Mouse (Mus musculus) olfactory bulb, adult 2 months (tissue): ENCODE results near the gene Pde5a. TPM values are rescaled to one million over a fixed set of nuclear protein-coding genes. Genes with fewer than 3 reads are reported as not detected.

ENCODE experiments used
- H3K27ac ChIP-seq: fragments of 200-500 bp; 2 replicates; pipeline ENCODE4 v1.5.1; 2012; ENCODE audit warnings: low read depth, low read length; ENCODE audit not compliant: insufficient read depth
- H3K4me1 ChIP-seq: fragments of 200-500 bp; 2 replicates; pipeline ENCODE4 v1.6.1; 2012; ENCODE audit warnings: low read length; ENCODE audit not compliant: control insufficient read depth, insufficient read depth
- H3K4me3 ChIP-seq: fragments of 200-500 bp; 2 replicates; pipeline ENCODE4 v1.5.1; 2012; ENCODE audit warnings: mild to moderate bottlenecking, low read depth, low read length, moderate library complexity; ENCODE audit not compliant: insufficient read depth
- CTCF ChIP-seq: fragments of 200-500 bp; IDR thresholded peaks from 2 replicates; pipeline ENCODE4 v1.5.1; 2012; ENCODE audit warnings: low read depth, mild to moderate bottlenecking, low read length, moderate library complexity; ENCODE audit not compliant: insufficient read depth
- POLR2A ChIP-seq: fragments of 200-500 bp; IDR thresholded peaks from 2 replicates; pipeline ENCODE4 v1.6.1; 2012; ENCODE audit warnings: mild to moderate bottlenecking, low read depth, low read length, moderate library complexity; ENCODE audit not compliant: insufficient read depth
- WGBS: fragments of 180-500 bp; shearing (Covaris S2); methylation state at CpG from one replicate; pipeline ENCODE4 v1.1.7; 2018; 5-methylcytosine and 5-hydroxymethylcytosine counted together
- polyA plus RNA-seq: library from polyadenylated mRNA; stranded (reverse); fragments of >200 nt; gene quantifications from 2 replicates; pipeline ENCODE4 v1.2.4, GENCODE M21; 2012; ENCODE audit warnings: low replicate concordance; ENCODE audit not compliant: missing spikeins, insufficient read depth, insufficient read length

Gene Pde5a
- polyA plus RNA-seq, 1 experiment, result not detected

DNA sequence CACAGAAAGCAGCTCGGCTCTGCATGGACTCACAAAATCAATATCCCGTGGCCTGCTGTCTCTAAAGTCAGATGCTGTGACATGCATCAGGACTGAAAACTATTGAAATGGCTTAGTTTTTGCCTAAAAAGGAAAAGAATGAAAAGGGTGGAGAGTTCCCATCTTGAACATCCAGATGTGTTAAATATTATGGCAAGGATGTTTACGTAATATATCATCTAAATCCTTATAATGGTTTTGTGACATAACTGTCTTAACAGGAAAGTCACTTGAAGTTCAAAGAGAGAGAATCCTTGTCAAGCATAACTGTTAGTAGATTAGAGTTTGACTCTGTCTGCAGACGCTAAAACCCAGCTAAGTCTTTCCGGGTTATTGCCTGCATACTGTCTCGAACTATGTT is 20.3 kb upstream of the Pde5a start:
- WGBS, result 88% methylated on average over 6 of the region's 6 CpGs
- Histone ChIP-seq H3K4me3 (no peak overlapping the region), H3K27ac (no peak overlapping the region), H3K4me1 (no peaks in the 10 kb centered on the region)
- TF ChIP-seq POLR2A, result no peak
- no peak for TF ChIP-seq CTCF

DNA sequence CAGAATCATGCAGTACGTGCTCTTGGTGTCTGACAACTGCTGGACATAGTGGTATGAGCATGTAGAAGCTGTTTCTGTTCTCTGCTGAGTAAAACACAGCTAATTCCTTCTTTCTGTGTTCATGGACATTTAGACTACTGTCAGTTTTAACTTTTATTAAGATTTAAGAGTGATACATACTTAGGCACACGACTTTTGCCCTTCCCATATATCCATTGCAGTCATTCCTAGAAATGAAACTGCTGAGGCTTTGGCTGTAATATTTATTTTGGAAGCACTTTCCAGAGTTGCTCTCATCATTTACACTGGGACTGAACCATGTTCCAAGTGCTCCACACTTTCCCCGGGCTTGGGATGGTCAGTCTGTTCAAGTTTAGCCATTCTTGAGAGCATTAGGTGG is 18.6 kb upstream of the Pde5a start:
- Histone ChIP-seq H3K4me3 (no peak overlapping the region), H3K4me1 (no peaks in the 10 kb centered on the region), H3K27ac (no peak overlapping the region)
- WGBS, result 93% methylated on average over 3 of the region's 3 CpGs
- TF ChIP-seq POLR2A, result no peak
- no peak for TF ChIP-seq CTCF

DNA sequence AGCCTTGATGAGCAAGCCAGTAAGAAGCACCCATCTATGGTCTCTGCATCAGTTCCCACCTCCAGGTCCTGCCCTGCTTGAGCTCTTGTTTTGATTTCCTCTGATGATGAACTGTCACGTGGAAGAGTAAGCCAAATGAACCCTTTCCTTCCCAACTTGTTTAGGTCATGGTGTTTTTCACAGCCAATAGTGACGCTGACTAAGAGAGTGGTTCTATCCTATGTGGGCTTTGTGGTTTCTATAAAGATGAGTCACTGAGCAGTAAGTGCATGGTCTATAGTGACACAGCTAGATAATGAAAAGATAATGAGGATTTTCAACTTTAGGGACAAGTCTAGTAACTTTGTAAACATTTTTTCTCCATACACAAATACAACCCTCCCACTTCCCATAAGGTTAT is 10.1 kb upstream of the Pde5a start:
- H3K4me3 ChIP-seq, result no peak overlapping the region
- no peak for TF ChIP-seq POLR2A
- TF ChIP-seq CTCF, result no peak
- no peaks in the 10 kb centered on the region for H3K4me1 ChIP-seq
- no peak overlapping the region for H3K27ac ChIP-seq
- 53% methylated on average over 2 of the region's 2 CpGs for WGBS

DNA sequence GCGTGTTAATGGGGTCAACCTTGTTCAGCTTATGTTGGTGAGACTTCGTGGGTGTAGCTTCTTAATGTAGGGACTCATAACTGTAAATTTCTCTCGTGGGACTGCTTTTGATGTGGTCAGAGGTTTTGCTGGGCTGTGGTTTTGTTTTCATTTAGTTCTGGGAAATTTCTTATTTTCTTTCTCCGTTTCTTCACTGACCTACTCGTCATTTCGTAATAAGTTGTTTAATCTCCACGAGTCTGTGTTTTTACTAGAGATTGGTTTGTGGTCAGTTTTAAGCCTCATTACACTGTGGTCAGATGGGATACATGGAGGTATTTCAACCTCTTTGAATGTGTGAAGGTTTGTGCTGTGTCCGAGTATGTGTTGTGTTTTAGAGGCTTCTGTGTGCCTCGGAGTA is 7.2 kb upstream of the Pde5a start:
- 90% methylated on average over 9 of the region's 9 CpGs for WGBS
- H3K4me3 ChIP-seq, result no peak overlapping the region
- TF ChIP-seq POLR2A, result no peak
- no peak for TF ChIP-seq CTCF
- H3K27ac ChIP-seq, result no peak overlapping the region
- H3K4me1 ChIP-seq, result no peaks in the 10 kb centered on the region

DNA sequence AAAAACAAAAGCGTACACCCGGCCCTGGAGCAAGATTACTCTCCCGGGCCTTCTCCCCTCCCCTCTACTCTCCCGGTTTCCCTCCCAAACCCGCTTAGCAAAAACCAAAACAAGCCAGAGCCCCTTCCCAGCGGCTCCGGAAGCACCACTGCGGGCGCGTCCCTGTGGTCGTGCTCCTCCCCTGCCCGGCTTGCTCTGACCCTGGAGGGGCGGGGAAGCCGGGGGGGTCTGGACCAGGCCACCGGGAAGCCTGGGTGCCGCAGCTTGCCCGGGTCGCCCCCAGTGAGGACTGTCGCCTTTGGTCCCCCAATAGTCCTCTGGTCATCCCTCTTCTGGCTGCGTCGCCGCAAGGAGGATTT is 833 bp downstream of the Pde5a start:
- no peak overlapping the region for H3K27ac ChIP-seq
- H3K4me1 ChIP-seq, result peaks cover 10% of the 10 kb centered on the region; the same call in 1 of the 2 replicates
- TF ChIP-seq POLR2A (no peak), CTCF (no peak)
- H3K4me3 ChIP-seq, result peak overlapping the region; percentile 71
- under 1% methylated on average over 22 of the region's 22 CpGs for WGBS

DNA sequence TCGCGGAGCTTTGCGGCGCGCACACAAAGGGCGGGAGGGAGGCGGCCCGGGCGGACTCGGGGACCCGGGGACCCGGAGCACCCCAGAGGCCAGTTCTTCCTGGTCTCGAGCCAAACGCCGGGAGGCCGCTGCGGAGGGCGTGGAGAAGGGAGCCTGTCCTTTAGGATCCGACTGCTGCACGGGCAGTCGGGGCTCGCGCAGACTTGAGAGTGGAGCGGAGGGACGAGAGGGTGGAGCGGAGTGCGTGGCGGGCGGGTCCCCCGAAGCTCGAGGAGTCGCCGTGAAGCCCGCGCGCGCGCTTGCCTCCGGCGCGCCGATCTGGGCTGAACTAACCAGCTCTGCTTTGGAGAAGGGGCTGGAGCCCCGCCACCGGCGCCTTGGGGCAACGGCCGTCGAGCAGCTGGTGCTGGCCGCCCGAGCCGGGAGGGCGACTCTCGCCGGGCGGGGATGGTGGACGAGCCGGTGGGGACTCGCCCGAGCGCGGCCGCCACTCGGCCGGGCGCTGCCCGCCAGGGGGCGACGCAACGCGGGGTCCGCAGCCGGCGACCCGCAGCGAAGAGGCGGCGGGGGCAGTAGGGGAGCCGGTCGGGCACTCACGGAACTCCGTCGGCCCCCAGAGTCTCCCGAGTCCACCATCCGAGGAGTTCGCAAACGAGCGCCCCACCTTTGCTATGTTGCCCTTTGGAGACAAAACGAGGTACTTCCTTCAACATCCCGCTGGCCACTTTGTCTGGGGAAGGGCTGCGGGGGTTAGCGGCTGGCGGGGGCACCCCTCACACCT is 1.4 kb downstream of the Pde5a start:
- peaks cover 10% of the 10 kb centered on the region; the same call in 1 of the 2 replicates for H3K4me1 ChIP-seq
- WGBS, result under 1% methylated on average over 92 of the region's 92 CpGs
- TF ChIP-seq POLR2A, result 0 out of 2 replicates have a peak, but pooled peaks have one; percentile 16
- TF ChIP-seq CTCF, result peak; percentile 83
- H3K4me3 ChIP-seq, result peak overlapping the region; percentile 71
- no peak overlapping the region for H3K27ac ChIP-seq

DNA sequence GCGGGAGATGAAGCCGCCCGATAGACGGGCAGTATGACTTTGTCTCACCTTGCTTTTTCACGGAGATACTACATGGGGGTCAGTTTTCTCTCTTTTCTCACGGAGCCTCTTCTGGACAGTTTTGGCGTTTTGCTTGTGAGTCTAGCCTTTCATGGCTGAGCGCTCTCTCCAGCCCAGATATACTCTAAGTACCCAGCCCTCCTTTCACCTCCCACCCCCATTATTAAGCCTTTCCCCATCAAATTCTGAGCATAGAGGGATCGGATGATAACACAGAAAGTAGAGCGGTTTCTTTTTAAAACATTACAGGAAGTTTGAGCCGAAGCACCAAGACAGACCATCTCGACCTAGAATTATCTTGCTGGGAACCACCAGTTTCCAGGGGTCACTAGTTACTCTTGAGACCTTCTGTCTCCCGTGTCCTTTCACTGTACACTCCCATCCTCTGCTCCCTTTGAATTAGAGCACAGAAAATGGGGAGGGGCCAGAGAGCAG is 2.0 kb downstream of the Pde5a start:
- Histone ChIP-seq H3K4me3 (peak overlapping the region; percentile 71), H3K27ac (no peak overlapping the region), H3K4me1 (peaks cover 10% of the 10 kb centered on the region; the same call in 1 of the 2 replicates)
- no peak for TF ChIP-seq CTCF
- no peak for TF ChIP-seq POLR2A
- 2% methylated on average over 13 of the region's 13 CpGs for WGBS

DNA sequence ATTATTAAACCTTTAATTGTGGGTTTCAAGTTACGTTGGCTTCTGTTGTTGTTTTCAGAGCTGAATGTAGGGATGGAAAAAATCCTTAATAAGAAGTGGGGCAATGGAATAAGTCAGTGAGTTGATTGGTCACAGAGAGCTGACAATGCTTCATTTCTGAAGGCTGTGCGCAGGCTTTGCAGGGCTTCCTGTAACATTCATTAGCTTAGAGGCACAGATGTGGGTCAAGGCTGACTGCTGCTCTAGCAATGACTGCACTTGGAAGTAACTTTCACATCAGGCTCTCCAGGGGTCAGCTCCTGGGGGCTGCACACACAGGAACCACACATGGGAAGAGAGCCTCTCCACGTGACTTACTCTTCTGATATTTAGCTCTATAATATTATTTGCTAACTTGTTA is 5.1 kb downstream of the Pde5a start:
- H3K4me3 ChIP-seq, result no peak overlapping the region
- no peak for TF ChIP-seq POLR2A
- 37% methylated on average over 3 of the region's 3 CpGs for WGBS
- no peak overlapping the region for H3K27ac ChIP-seq
- peaks cover 9% of the 10 kb centered on the region; the same call in 1 of the 2 replicates for H3K4me1 ChIP-seq

DNA sequence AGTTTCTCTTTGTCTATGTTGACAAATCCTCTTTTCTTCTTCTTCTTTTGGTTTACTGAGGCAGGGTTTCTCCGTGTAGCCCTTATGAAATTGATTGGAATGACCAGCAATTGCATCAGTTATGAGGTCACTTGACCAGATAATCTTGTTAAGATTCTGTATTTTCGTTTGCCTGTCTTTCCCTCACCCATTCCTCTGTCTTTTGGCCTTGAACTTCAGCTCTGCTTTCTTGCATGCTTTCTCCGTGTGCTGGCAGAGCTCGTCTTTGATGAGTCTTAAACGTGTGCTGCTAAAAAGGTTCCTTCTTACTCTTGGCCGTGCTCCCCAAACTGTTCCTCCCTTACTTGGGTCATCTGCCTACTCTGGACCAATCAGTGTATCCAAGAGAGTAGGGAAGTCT is 5.6 kb downstream of the Pde5a start:
- WGBS, result 64% methylated on average over 6 of the region's 6 CpGs
- Histone ChIP-seq H3K27ac (no peak overlapping the region), H3K4me1 (peaks cover 6% of the 10 kb centered on the region; the same call in 1 of the 2 replicates), H3K4me3 (no peak overlapping the region)
- TF ChIP-seq CTCF (no peak), POLR2A (no peak)

DNA sequence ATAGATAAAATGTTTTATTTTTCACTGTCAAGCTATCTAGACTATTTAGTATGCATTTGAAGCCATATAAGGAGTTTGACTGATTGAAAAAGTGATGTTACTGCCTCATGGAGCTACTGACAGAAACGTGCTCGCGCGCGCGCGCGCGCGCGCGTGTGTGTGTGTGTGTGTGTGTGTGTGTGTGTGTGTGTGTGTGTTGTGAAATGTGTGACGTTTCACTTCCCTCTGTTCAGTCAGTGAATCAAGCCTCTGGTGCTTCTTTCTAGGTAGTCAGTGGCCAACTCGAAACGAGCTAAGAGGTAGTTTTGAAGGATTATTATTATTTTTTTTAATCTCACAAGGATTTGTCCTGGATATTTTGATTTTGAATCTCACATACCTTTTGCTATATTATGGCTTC is 10.7 kb downstream of the Pde5a start:
- WGBS, result 100% methylated on average over 15 of the region's 15 CpGs
- Histone ChIP-seq H3K27ac (no peak overlapping the region), H3K4me3 (no peak overlapping the region), H3K4me1 (no peaks in the 10 kb centered on the region)
- TF ChIP-seq POLR2A (no peak), CTCF (no peak)
